Mouse (Mus musculus): ENCODE results near the gene Csn1s2b. TPM values are rescaled to one million over a fixed set of nuclear protein-coding genes. Genes with fewer than 3 reads are reported as not detected.
"Not testable (repeated sequence)": the region's sequence is repeated elsewhere in the genome, so short reads cannot be mapped to it uniquely, and the experiment has no call there.

Csn1s2b gene
- 0.25 TPM in 1 of 2 replicates, not detected in the other for polyA plus RNA-seq (2014; fragmentation: Nextera tagmentation; extraction: Ambion mirVana)

DNA sequence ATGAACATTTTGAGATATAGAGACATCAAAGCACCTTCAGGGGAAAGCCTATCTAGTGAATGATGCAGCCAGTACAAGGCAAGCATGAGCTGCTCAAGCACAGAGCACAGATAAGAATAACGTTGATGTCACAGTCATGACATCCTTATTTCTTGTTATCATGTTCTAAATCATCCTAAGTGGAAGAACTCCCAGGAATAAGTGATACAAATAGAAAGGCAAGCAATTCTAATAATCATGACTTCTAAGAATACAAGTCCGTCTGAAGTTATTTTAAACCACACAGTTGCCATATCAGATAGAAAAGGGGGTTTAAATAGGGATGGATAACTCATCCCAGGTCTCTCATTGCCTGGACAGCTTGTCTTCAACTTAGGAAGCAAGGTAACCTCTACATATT, at the start of gene Csn1s2b:
Csn1s2b (plus strand) TSS at position 301 of the 400 bp plus-strand sequence.
- H3K36me3 ChIP-seq (replicated peaks; ENCODE audit: control insufficient read depth, insufficient read depth): no peaks in the 10 kb centered on the region
- WGBS: 80% methylated on average over 2 of the region's 2 CpGs
- no peak within 1 kb of the TSS for H3K9ac ChIP-seq
- H3K4me2 ChIP-seq (replicated peaks): no peak within 1 kb of the TSS
- no peak for ATAC-seq (ENCODE audit: low FRiP score)
- no peak for DNase-seq (ENCODE audit: low spot score)
- H3K27me3 ChIP-seq (ENCODE audit: control insufficient read depth, insufficient read depth, low read length): no peaks in the 10 kb centered on the region
- no peak within 1 kb of the TSS for H3K27ac ChIP-seq
- H3K9me3 ChIP-seq (ENCODE audit: control insufficient read depth, low read length): no peaks in the 10 kb centered on the region
- H3K4me3 ChIP-seq (replicated peaks; ENCODE audit: low read length): no peak within 1 kb of the TSS
- H3K4me1 ChIP-seq (replicated peaks; ENCODE audit: control insufficient read depth, insufficient read depth, low read length): no peaks in the 10 kb centered on the region

DNA sequence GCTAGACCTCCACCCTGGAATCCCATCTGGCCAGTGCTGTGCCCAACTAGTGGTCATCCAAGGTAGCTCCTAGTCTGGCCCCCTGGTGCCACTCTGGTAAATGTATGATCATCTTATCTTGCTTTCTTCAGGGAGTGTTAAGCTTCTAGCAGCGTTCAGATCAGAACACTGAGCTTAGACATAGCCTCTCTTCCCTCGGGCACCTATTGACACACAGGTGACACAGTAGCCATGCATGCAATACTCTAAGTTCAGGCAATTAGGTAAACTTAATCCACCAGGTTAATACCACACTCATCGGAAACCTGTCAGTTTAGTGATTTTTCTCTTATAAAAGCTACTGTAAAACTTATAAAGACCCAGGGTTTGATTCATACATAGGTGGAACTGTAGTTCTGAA, 43.3 kb upstream of the Csn1s2b start:
- Histone ChIP-seq H3K9me3 (ENCODE audit: control insufficient read depth, low read length) (no peaks in the 10 kb centered on the region), H3K4me2 (replicated peaks) (no peak overlapping the region), H3K27me3 (ENCODE audit: control insufficient read depth, insufficient read depth, low read length) (no peaks in the 10 kb centered on the region), H3K27ac (no peak overlapping the region), H3K4me1 (replicated peaks; ENCODE audit: control insufficient read depth, insufficient read depth, low read length) (no peaks in the 10 kb centered on the region), H3K9ac (no peak overlapping the region), H3K36me3 (replicated peaks; ENCODE audit: control insufficient read depth, insufficient read depth) (no peaks in the 10 kb centered on the region), H3K4me3 (replicated peaks; ENCODE audit: low read length) (no peak overlapping the region)
- ATAC-seq (ENCODE audit: low FRiP score) (no peak), DNase-seq (ENCODE audit: low spot score) (no peak)
- 87% methylated on average over 3 of the region's 3 CpGs for WGBS

DNA sequence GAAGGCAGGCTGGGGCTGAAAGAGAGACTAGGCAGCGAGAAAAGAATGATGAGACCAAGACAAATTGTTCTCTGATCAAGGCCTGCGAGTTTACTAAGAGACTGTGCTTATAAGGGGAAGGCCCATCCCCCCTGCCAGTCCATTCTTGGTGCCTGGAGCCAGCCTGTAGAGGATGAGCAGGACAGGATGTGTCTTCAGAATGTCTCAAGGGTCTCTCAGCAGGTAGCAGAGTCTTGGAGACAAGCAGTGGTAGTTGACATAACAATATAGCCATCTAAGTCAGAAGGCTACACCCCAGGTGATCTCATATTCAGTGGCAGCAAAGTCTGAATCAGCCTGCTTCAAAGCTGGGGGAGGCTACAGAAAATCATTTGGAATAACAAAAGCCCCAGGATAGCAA, 35.7 kb upstream of the Csn1s2b start:
- not testable (repeated sequence) for H3K27me3 ChIP-seq (ENCODE audit: control insufficient read depth, insufficient read depth, low read length); ATAC-seq (ENCODE audit: low FRiP score); H3K36me3 ChIP-seq (replicated peaks; ENCODE audit: control insufficient read depth, insufficient read depth); H3K4me3 ChIP-seq (replicated peaks; ENCODE audit: low read length); H3K4me1 ChIP-seq (replicated peaks; ENCODE audit: control insufficient read depth, insufficient read depth, low read length); DNase-seq (ENCODE audit: low spot score); H3K9ac ChIP-seq; H3K9me3 ChIP-seq (ENCODE audit: control insufficient read depth, low read length); H3K27ac ChIP-seq; H3K4me2 ChIP-seq (replicated peaks)
- 25% methylated on average over 2 of the region's 2 CpGs for WGBS

DNA sequence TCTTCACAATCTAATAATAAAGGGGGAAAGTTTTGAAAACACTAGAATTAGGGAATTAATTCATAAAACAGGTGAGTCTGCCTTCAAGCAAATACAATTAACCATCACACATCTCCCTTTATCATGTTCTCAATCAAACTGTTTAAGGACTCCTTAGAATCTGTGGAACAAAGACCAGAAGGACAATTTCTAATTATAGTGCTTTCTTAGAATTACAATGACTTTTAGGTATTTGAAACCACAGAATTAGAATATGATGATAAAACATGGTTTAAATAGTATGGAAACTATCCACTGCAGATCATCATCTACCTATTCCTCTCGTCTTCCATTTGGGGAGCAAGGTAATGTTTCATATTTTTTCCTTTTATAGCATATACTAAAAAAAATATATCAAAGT, 33.6 kb upstream of the Csn1s2b start, which contains the start of gene Csn1s2a:
Csn1s2a (plus strand) TSS at position 301 of the 400 bp plus-strand sequence.
- H3K4me3 ChIP-seq (replicated peaks; ENCODE audit: low read length): no peak within 1 kb of the TSS
- no peak within 1 kb of the TSS for H3K27ac ChIP-seq
- no peaks in the 10 kb centered on the region for H3K27me3 ChIP-seq (ENCODE audit: control insufficient read depth, insufficient read depth, low read length)
- no peaks in the 10 kb centered on the region for H3K36me3 ChIP-seq (replicated peaks; ENCODE audit: control insufficient read depth, insufficient read depth)
- no peak within 1 kb of the TSS for H3K4me2 ChIP-seq (replicated peaks)
- no peak for DNase-seq (ENCODE audit: low spot score)
- no peak for ATAC-seq (ENCODE audit: low FRiP score)
- no peaks in the 10 kb centered on the region for H3K4me1 ChIP-seq (replicated peaks; ENCODE audit: control insufficient read depth, insufficient read depth, low read length)
- 91% methylated on average over 1 of the region's 1 CpGs for whole genome bisulfite sequencing
- no peaks in the 10 kb centered on the region for H3K9me3 ChIP-seq (ENCODE audit: control insufficient read depth, low read length)
- no peak within 1 kb of the TSS for H3K9ac ChIP-seq

DNA sequence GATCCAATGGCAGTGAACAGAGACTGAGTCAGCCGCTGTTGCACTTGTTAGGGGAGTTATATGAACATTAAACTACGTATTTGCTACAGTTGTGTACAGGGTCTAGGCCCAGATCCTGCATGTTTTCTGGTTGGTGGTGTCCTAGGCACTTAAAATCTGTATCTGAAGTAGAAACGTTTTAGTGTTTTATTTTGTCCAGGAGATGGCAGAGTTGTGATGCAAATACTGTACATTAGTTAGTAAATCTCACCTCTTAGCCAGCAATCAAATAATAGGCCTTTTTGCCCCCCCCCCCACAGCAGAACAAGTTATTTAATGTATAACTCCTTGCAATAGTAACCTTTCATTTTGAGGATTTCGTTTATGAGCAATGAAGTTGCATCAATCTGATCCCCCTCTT, 25.2 kb upstream of the Csn1s2b start:
- Histone ChIP-seq H3K9me3 (ENCODE audit: control insufficient read depth, low read length) (no peaks in the 10 kb centered on the region), H3K9ac (no peak overlapping the region), H3K27ac (no peak overlapping the region), H3K4me2 (replicated peaks) (no peak overlapping the region), H3K4me3 (replicated peaks; ENCODE audit: low read length) (no peak overlapping the region), H3K4me1 (replicated peaks; ENCODE audit: control insufficient read depth, insufficient read depth, low read length) (no peaks in the 10 kb centered on the region), H3K36me3 (replicated peaks; ENCODE audit: control insufficient read depth, insufficient read depth) (no peaks in the 10 kb centered on the region), H3K27me3 (ENCODE audit: control insufficient read depth, insufficient read depth, low read length) (no peaks in the 10 kb centered on the region)
- WGBS: 68% methylated on average over 4 of the region's 4 CpGs
- ATAC-seq (ENCODE audit: low FRiP score) (no peak), DNase-seq (ENCODE audit: low spot score) (peak; percentile 37)

DNA sequence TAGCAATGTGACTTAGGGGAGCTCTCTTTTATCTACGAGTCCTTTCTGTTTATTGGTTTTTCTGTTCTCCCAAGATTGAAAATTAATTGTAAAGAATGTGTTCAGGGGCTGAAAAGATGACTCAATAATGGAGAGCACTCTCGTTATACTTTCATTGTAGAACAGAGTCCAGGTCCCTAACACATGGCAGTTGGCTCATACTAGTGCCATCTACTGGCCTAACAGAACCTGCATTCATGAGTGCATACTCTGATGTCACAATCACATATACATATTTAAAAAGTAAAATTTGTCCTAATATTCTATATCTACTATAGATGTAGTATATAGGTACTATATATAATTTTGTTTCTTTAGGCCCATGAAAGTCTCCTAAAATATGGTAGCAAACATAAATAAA, 1.4 kb downstream of the Csn1s2b start:
- H3K4me3 ChIP-seq (replicated peaks; ENCODE audit: low read length): no peak overlapping the region
- H3K4me1 ChIP-seq (replicated peaks; ENCODE audit: control insufficient read depth, insufficient read depth, low read length): no peaks in the 10 kb centered on the region

DNA sequence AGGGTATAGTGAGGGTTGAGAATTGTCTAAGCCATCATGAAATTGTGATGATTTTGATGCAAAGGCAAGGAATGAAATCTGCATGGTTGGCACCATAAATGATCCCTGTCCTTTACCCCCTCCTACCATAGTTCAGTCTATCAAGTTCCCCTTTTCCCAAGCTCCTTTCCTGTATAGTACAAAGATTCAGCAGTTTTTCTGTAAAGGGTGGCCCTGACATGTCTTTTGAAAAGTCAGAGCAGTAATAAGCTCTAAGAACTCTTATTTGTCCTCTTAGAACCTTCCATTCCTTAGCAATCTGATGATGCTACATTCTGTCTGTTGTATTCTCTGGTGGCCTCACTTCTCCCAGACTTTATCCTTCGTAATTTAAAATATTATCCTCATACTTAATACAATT, 17.5 kb downstream of the Csn1s2b start, which contains the start of gene Prr27:
Prr27 (plus strand) TSS at position 301 of the 400 bp plus-strand sequence.
- Histone ChIP-seq H3K9ac (no peak within 1 kb of the TSS), H3K27ac (no peak within 1 kb of the TSS), H3K9me3 (ENCODE audit: control insufficient read depth, low read length) (no peaks in the 10 kb centered on the region), H3K36me3 (replicated peaks; ENCODE audit: control insufficient read depth, insufficient read depth) (no peaks in the 10 kb centered on the region), H3K4me1 (replicated peaks; ENCODE audit: control insufficient read depth, insufficient read depth, low read length) (no peaks in the 10 kb centered on the region), H3K4me2 (replicated peaks) (no peak within 1 kb of the TSS), H3K4me3 (replicated peaks; ENCODE audit: low read length) (no peak within 1 kb of the TSS), H3K27me3 (ENCODE audit: control insufficient read depth, insufficient read depth, low read length) (no peaks in the 10 kb centered on the region)
- ATAC-seq (ENCODE audit: low FRiP score) (no peak), DNase-seq (ENCODE audit: low spot score) (no peak)
- 80% methylated on average over 1 of the region's 1 CpGs for WGBS

More for the DNA sequence above, 1.4 kb downstream of the Csn1s2b start:
- Histone ChIP-seq H3K27ac (no peak overlapping the region), H3K4me2 (replicated peaks) (no peak overlapping the region), H3K27me3 (ENCODE audit: control insufficient read depth, insufficient read depth, low read length) (no peaks in the 10 kb centered on the region), H3K9me3 (ENCODE audit: control insufficient read depth, low read length) (no peaks in the 10 kb centered on the region), H3K9ac (no peak overlapping the region), H3K36me3 (replicated peaks; ENCODE audit: control insufficient read depth, insufficient read depth) (no peaks in the 10 kb centered on the region)
- DNase-seq (ENCODE audit: low spot score) (no peak), ATAC-seq (ENCODE audit: low FRiP score) (no peak)
- 68% methylated on average over 2 of the region's 2 CpGs for WGBS

DNA sequence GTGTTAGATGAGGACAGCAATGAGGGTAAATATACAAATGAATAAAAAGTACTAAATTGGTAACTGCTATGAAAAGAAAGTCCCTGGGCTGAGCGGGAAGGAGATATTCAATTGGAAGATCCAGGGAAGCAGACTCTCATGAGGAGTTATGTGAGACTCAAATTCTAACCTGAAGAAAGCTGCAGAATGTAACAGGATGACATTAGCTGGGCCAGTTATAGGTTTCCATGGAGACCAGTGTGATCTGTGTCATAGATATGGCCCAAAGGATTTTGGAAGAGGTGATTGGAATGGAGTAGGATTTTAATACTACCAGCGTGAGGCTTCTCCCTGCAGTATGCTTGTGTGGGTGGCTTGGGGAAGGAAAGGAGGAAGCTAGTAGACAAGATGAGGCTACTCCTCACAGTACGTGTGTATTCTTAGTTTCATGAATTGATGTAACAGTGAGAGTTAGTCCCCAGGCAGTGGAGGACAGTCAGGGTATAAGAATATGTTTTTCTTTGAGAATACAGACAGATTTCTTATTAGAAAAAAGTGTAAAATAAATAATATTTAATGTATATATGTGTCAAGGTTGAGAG, 47.3 kb downstream of the Csn1s2b start:
- ATAC-seq (ENCODE audit: low FRiP score) (no peak), DNase-seq (ENCODE audit: low spot score) (no peak)

DNA sequence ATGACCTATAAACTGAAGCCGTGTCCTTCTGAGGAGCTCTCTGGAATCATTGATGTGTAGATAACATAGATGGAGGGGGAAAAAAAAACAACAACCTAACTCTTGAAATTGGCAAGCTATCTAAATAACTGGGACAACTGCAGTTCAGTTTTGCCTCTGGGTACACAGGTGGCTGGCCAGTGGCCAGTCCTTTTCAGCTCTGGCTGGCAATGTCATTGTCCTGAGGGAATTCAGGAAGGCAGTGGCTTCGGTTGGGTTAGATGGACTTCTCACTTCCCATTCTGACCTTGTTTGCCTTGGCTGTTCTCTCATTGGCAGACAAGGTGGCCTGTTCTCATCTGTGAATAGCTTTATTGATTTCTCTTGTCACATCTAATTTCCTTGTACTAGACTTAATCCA, 62.2 kb downstream of the Csn1s2b start:
- H3K9ac ChIP-seq: no peak overlapping the region
- no peak overlapping the region for H3K27ac ChIP-seq
- no peaks in the 10 kb centered on the region for H3K4me1 ChIP-seq (replicated peaks; ENCODE audit: control insufficient read depth, insufficient read depth, low read length)
- H3K27me3 ChIP-seq (ENCODE audit: control insufficient read depth, insufficient read depth, low read length): no peaks in the 10 kb centered on the region
- no peaks in the 10 kb centered on the region for H3K9me3 ChIP-seq (ENCODE audit: control insufficient read depth, low read length)
- no peaks in the 10 kb centered on the region for H3K36me3 ChIP-seq (replicated peaks; ENCODE audit: control insufficient read depth, insufficient read depth)
- WGBS: 53% methylated on average over 2 of the region's 2 CpGs
- DNase-seq (ENCODE audit: low spot score) (no peak), ATAC-seq (ENCODE audit: low FRiP score) (no peak)
- no peak overlapping the region for H3K4me3 ChIP-seq (replicated peaks; ENCODE audit: low read length)
- no peak overlapping the region for H3K4me2 ChIP-seq (replicated peaks)

More for the DNA sequence above, 47.3 kb downstream of the Csn1s2b start:
- H3K4me2 ChIP-seq (replicated peaks): no peak overlapping the region
- H3K4me1 ChIP-seq (replicated peaks; ENCODE audit: control insufficient read depth, insufficient read depth, low read length): no peaks in the 10 kb centered on the region
- WGBS: 79% methylated on average over 3 of the region's 3 CpGs
- no peak overlapping the region for H3K9ac ChIP-seq
- H3K27me3 ChIP-seq (ENCODE audit: control insufficient read depth, insufficient read depth, low read length): no peaks in the 10 kb centered on the region
- no peak overlapping the region for H3K4me3 ChIP-seq (replicated peaks; ENCODE audit: low read length)
- no peak overlapping the region for H3K27ac ChIP-seq
- no peaks in the 10 kb centered on the region for H3K9me3 ChIP-seq (ENCODE audit: control insufficient read depth, low read length)
- no peaks in the 10 kb centered on the region for H3K36me3 ChIP-seq (replicated peaks; ENCODE audit: control insufficient read depth, insufficient read depth)

DNA sequence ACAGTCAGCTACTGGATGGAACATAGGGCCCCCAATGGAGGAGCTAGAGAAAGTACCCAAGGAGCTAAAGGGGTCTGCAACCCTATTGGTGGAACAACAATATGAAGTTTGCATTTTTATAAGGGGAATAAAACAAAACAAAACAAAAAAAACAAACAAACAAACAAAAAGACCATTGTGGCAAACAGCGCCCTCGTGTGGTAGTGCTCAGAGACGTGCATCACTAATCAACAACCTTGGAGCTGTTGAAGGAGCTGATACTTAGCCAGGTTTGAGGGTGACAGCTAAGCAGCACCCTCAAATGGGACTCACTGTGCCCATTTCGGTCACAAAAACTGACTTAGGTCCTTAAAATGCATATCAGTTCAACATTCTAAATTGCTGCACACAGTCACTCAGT, 63.5 kb downstream of the Csn1s2b start:
- Histone ChIP-seq H3K4me2 (replicated peaks) (no peak overlapping the region), H3K9me3 (ENCODE audit: control insufficient read depth, low read length) (no peaks in the 10 kb centered on the region), H3K9ac (no peak overlapping the region), H3K27ac (no peak overlapping the region), H3K4me3 (replicated peaks; ENCODE audit: low read length) (no peak overlapping the region), H3K27me3 (ENCODE audit: control insufficient read depth, insufficient read depth, low read length) (no peaks in the 10 kb centered on the region), H3K4me1 (replicated peaks; ENCODE audit: control insufficient read depth, insufficient read depth, low read length) (no peaks in the 10 kb centered on the region), H3K36me3 (replicated peaks; ENCODE audit: control insufficient read depth, insufficient read depth) (no peaks in the 10 kb centered on the region)
- DNase-seq (ENCODE audit: low spot score) (no peak), ATAC-seq (ENCODE audit: low FRiP score) (no peak)
- 30% methylated on average over 4 of the region's 4 CpGs for WGBS
